Mouse (Mus musculus): ENCODE data around the gene Ppp1r15b. TPM values are rescaled to one million over a fixed set of nuclear protein-coding genes. Genes with fewer than 3 reads are reported as not detected.

The Ppp1r15b gene
- 102 TPM for polyA plus RNA-seq (2015; fragmentation: Illumina TruSeq; extraction: RNeasy Lipid Tissue Mini Kit (QIAGEN cat#74804); ENCODE audit: insufficient read depth, low replicate concordance)

GRCm38 (mm10) chr1:133130638-133131560 is at the start of gene Ppp1r15b:
Gene Ppp1r15b (plus strand): TSS chr1:133131143.

GRCm38 (mm10) chr1:133163820-133164431 is 33.0 kb downstream of the Ppp1r15b start, which contains the start of gene Plekha6:
Gene Plekha6 (plus strand): TSS chr1:133164210.

Other genes with a start within 250 kb of the Ppp1r15b start
- 403 TPM for gene Mdm4, start 100.6 kb upstream of the Ppp1r15b start, polyA plus RNA-seq (2015; fragmentation: Illumina TruSeq; extraction: RNeasy Lipid Tissue Mini Kit (QIAGEN cat#74804); ENCODE audit: insufficient read depth, low replicate concordance)
- 21.9 TPM for gene Pik3c2b, start 85.5 kb upstream of the Ppp1r15b start, polyA plus RNA-seq (2015; fragmentation: Illumina TruSeq; extraction: RNeasy Lipid Tissue Mini Kit (QIAGEN cat#74804); ENCODE audit: insufficient read depth, low replicate concordance)
- gene Plekha6, start 33.1 kb downstream of the Ppp1r15b start, polyA plus RNA-seq (2015; fragmentation: Illumina TruSeq; extraction: RNeasy Lipid Tissue Mini Kit (QIAGEN cat#74804); ENCODE audit: insufficient read depth, low replicate concordance) = 18.2 TPM
- not detected for gene Golt1a, start 178.7 kb downstream of the Ppp1r15b start, polyA plus RNA-seq (2015; fragmentation: Illumina TruSeq; extraction: RNeasy Lipid Tissue Mini Kit (QIAGEN cat#74804); ENCODE audit: insufficient read depth, low replicate concordance)
- gene Kiss1, start 190.7 kb downstream of the Ppp1r15b start, polyA plus RNA-seq (2015; fragmentation: Illumina TruSeq; extraction: RNeasy Lipid Tissue Mini Kit (QIAGEN cat#74804); ENCODE audit: insufficient read depth, low replicate concordance) = not detected
- gene Ren1, start 219.4 kb downstream of the Ppp1r15b start, polyA plus RNA-seq (2015; fragmentation: Illumina TruSeq; extraction: RNeasy Lipid Tissue Mini Kit (QIAGEN cat#74804); ENCODE audit: insufficient read depth, low replicate concordance) = not detected
- gene Etnk2, start 232.4 kb downstream of the Ppp1r15b start, polyA plus RNA-seq (2015; fragmentation: Illumina TruSeq; extraction: RNeasy Lipid Tissue Mini Kit (QIAGEN cat#74804); ENCODE audit: insufficient read depth, low replicate concordance) = 0.10 TPM

Data from spleen, adult 10 weeks (tissue).